Mouse (Mus musculus): Measurements from ENCODE around the gene Flvcr2.

GRCm38 (mm10) chr12:85766287-85766686 is 19.9 kb downstream of the Flvcr2 start:
- TF ChIP-seq CTCF (IDR thresholded peaks at IDR 0.05; ENCODE audit: control insufficient read depth, insufficient read depth, insufficient read length) (no peak), CEBPB (IDR thresholded peaks at IDR 0.05; ENCODE audit: low read depth) (no peak)
